Mouse (Mus musculus): ENCODE results near the gene Gapt.

GRCm38 (mm10) chr13:110401443-110401842 lies 44.4 kb upstream of the Gapt start:
- TF ChIP-seq MAX (IDR thresholded peaks at IDR 0.05) (no peak), MYOG (IDR thresholded peaks at IDR 0.05; ENCODE audit: control insufficient read depth, extremely low read depth, insufficient read length) (no peak), MYOD1 (IDR thresholded peaks at IDR 0.05; ENCODE audit: control insufficient read depth, insufficient read length, low read depth) (no peak), CTCF (IDR thresholded peaks at IDR 0.05; ENCODE audit: control insufficient read depth, insufficient read depth, insufficient read length) (no peak), USF1 (IDR thresholded peaks at IDR 0.05; ENCODE audit: low read depth) (no peak)
